In the genomic region with DNA sequence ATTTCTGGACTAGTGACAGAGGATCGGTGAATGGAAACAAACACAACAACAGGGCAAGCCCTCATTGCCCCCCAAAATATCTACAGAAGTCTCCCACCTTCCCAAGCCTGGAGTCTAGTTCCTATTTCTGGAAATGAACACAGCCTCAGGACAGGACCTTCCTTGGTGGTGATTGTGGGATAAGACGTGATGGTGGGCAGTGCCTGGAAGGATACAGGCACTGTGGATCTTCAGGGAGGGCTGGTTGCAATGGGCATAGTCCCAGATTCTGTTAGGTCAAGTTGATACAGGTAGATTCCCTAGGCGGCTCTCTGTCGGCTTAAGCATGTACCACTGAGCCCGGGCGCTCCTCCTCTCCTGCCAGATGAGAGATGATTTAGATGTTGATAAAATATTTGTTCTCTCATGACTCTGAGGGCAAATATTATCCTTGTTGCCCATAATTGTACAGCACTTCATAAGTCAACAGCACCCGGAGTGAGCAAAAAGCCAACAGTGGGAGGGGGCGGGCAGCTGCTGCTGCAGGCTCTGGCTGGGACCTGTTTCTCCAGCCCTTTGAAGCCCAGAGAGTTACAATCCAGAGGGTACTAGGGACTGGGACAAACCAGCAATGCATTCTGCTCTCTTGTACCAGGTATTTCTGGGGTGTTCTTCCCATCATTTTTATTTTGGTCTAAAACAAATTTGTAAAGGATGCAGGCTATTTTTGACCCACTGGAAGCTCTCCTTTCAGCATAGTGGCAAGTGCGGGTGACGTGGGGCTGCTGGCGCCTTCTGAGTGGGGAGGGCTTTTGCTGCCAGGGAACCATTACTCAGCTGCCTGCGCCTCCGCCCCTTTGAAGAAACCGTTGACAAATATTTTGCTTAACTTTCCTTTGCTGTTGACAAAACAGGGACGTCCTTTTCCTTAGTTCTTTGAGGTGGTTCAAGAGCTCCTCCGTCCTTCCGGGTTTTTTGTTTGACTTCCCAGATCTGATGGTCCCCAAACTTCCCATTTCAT, we compare ENCODE assay signal across 9 mouse cellular contexts.
DNase-seq lines count a peak whose midpoint lies in the region; ATAC-seq and TF ChIP-seq lines count a peak whose summit lies in the region.
"Had no signal": no experiment of that assay in that cellular context is flagged by ENCODE, and none has a peak within 500 bp of the region (broad histone marks: within the 10 kb centered on the region; RNA-seq: fewer than 3 reads in every experiment).

No protein-coding gene starts in this region.

- H3K4me1 ChIP-seq in forebrain, embryonic 15.5 days = peaks cover 17% of the 10 kb centered on the region
- H3K4me1 ChIP-seq in lung, postnatal 0 days (ENCODE audit: insufficient read depth, low read depth, low read length) = peaks cover 23% of the 10 kb centered on the region

- no peak for TF ChIP-seq CTCF in lung, postnatal 0 days (IDR thresholded peaks at IDR 0.05)

- peak; percentile 38 for DNase-seq in adrenal gland, adult 2 months
- no peak for DNase-seq in adrenal gland, postnatal 10 days
- peak; percentile 38 for DNase-seq in kidney, adult 18-20 months
- peak; percentile 82 for DNase-seq in lung, postnatal 0 days (ENCODE audit: low spot score)
- DNase-seq in c-Kit-positive CD71-positive TER-119-positive erythroid progenitor cells, embryonic 14.5 days (ENCODE audit: low spot score) = no peak
- DNase-seq in testis, postnatal 14 days (ENCODE audit: low spot score) = no peak
- DNase-seq in layer of hippocampus, adult 18-20 months (ENCODE audit: low spot score in 2 of 2) = no peak

- H3K4me2 ChIP-seq in forebrain, embryonic 15.5 days (replicated peaks) = no peak overlapping the region
- peak overlapping the region; percentile 19; the same call in 1 of the 2 replicates for H3K4me2 ChIP-seq in lung, postnatal 0 days (replicated peaks; ENCODE audit: low read depth, low read length)

- TF ChIP-seq EP300 in lung, postnatal 0 days (IDR thresholded peaks at IDR 0.05) = peak; percentile 25; the same call in 1 of the 2 replicates

- 61% methylated on average over 17 of the region's 17 CpGs for WGBS in forebrain, embryonic 15.5 days
- 15% methylated on average over 17 of the region's 17 CpGs for WGBS in lung, postnatal 0 days

- ATAC-seq in forebrain, embryonic 15.5 days (replicated peaks) = peak; percentile 43
- ATAC-seq in lung, postnatal 0 days = peak; percentile 59

- H3K27ac ChIP-seq in forebrain, embryonic 15.5 days (replicated peaks) = no peak overlapping the region
- peak overlapping the region; percentile 20; the same call in 1 of the 2 replicates for H3K27ac ChIP-seq in lung, postnatal 0 days (ENCODE audit: low read length)
- H3K27ac ChIP-seq: macrophage had no signal

- no peak overlapping the region for H3K4me3 ChIP-seq in forebrain, embryonic 15.5 days
- no peak overlapping the region for H3K4me3 ChIP-seq in lung, postnatal 0 days (ENCODE audit: low read depth, low read length)

- H3K27me3 ChIP-seq in forebrain, embryonic 15.5 days = no peaks in the 10 kb centered on the region
- H3K27me3 ChIP-seq in lung, postnatal 0 days (replicated peaks; ENCODE audit: insufficient read depth, low read length) = no peaks in the 10 kb centered on the region

- no peak overlapping the region for H3K9ac ChIP-seq in forebrain, embryonic 15.5 days (replicated peaks)
- 0 out of 2 replicates have a peak overlapping the region, but pooled peaks have one; percentile 19 for H3K9ac ChIP-seq in lung, postnatal 0 days (replicated peaks; ENCODE audit: low read depth)

- no peaks in the 10 kb centered on the region for H3K36me3 ChIP-seq in forebrain, embryonic 15.5 days
- no peaks in the 10 kb centered on the region for H3K36me3 ChIP-seq in lung, postnatal 0 days (ENCODE audit: insufficient read depth, low read length)

- no peaks in the 10 kb centered on the region for H3K9me3 ChIP-seq in forebrain, embryonic 15.5 days
- no peaks in the 10 kb centered on the region for H3K9me3 ChIP-seq in lung, postnatal 0 days (ENCODE audit: low read length)

Comparison
In these comparisons a context has a peak if more than half of its experiments do, and no peak if none do; other contexts are left out.
1. DNase-seq: peak in adrenal gland, adult 2 months (single experiment), kidney, adult 18-20 months (single experiment) and lung, postnatal 0 days (single experiment); none in adrenal gland, postnatal 10 days (single experiment), c-Kit-positive CD71-positive TER-119-positive erythroid progenitor cells, embryonic 14.5 days (single experiment), testis, postnatal 14 days (single experiment) and layer of hippocampus, adult 18-20 months (0 of 2).